Mouse (Mus musculus) ovary, postnatal 14 days (tissue): ENCODE measurements around the gene Il2ra.

Experiments
- DNase-seq: peaks from one replicate; pipeline ENCODE4 v3.0.0; 2022; ENCODE audit warnings: low spot score

Il2ra gene

GRCm38 (mm10) chr2:11653330-11653729 is 10.7 kb downstream of the Il2ra start:
- no peak for DNase-seq

DNA sequence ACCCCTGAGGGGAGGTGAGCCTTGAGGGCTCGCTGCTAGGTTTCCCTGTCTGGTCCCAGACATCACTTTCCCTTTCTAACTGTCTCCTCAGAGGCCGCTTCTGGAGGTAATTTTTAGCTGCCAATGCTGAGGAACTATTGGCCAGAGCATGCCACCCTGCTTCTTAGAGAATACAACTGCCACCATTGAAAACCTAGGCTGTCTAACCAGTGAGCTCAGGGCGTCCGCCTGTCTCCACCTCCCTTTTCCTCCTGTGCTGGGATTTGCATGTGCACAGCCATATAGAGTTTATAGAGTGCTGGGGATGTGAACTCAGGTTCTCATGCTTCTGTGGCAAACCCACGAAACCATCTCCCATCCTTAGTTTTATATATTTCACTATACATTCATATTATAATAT is 11.2 kb downstream of the Il2ra start:
- no peak for DNase-seq

DNA sequence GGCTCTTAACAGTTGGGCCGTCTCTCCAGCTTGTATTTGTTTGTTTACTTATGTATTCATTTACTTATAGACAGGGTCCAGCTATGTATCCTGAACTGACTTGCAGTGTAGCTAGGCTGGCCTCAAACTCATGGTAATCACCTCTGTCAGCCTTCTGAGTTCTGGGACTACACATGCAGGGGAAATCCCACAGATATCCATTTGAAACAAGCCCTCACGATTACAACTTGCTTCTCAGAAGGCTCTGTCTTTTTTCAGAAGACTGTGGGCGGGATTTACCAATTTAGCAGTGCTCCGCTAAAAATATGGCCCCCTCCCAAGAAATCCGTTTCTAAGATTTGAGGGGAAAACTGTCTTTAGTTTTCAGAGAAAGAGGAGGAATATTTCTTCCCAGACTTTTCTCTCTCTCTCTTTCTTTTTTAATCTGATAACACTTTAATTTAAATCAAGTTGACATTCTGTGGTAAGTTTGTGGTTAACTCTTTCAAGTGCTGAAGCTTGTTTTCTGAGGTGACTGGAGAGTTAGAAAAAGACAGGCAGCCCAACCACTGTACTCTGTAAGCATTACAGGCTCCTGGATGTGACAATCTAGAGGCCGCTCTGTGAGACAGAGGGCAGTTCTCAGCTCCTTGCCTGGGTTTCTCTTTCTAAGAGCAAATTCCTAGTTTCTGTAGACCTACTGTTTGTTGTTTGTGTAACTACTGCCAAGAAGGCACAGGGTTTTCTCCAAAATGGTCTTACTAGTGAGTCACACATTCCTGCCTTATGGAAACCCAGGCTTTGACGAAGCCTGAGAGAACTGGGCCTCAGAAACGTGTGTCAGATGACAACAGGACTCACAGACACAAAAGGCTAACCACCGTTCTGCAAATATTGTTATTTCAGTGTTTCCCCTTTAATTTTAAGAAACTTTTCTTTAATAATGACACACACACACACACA is 12.7 kb downstream of the Il2ra start:
- DNase-seq = no peak

GRCm38 (mm10) chr2:11657581-11657980 is 15.0 kb downstream of the Il2ra start:
- no peak for DNase-seq

DNA sequence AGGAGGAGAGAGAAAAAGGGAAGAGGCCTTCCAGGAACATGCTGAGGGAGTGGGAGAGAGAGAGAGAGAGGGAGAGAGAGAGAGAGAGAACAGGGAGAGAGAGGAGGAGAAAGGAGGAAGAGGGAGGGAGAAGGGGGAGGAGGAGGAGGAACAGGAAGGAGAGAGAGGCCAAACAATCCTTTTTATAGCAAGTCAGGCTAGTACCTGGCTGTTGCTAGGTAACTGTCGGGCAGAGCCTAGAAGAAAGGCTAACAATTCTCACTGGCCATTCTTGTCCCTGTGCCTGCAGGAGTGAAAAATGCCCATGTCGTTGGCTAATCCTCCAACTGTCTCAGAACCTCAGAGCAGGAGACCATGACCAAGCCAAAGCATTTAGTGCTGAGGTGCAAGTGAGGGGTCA is 16.7 kb downstream of the Il2ra start:
- DNase-seq = no peak

DNA sequence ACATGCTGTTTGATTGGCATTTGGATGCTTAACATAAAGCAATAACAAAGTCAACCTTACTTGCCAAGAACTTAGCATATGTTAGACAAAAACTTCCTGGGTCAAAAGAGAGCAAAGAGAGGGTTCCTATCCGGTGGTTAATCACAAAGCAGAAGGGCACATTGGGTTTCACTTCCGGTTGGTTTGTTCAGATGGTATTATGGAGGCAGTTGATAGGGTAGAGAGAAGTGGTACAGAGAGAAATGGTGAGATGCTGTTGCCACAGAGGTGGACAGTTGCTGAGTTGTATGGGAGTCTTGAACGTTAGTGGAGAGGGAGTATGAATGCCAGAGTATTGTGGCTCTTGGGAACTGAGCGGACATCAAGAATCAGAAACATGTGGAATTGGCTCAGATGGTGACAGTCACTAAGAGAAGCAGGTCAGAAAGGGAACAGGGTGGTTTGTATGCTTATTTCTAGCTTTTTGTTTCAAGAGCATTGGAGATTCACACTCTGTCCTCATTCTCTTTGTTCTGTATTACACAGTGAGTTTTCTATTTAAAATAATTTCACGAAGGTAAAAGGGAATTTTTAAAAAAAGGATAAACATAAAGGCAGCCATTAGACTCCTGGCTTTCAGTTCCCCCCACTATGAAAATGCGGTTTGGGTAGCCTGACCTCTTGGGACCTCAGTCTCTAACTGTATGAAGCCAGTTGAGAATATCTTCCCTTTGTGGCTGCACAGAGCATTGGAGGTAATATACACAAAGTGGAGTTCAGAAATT is 19.7 kb downstream of the Il2ra start:
- no peak for DNase-seq

GRCm38 (mm10) chr2:11662907-11663230 is 20.3 kb downstream of the Il2ra start:
- DNase-seq = no peak

GRCm38 (mm10) chr2:11663961-11664360 is 21.4 kb downstream of the Il2ra start:
- DNase-seq = peak; percentile 67

GRCm38 (mm10) chr2:11664367-11664766 is 21.8 kb downstream of the Il2ra start:
- peak; percentile 18 for DNase-seq

DNA sequence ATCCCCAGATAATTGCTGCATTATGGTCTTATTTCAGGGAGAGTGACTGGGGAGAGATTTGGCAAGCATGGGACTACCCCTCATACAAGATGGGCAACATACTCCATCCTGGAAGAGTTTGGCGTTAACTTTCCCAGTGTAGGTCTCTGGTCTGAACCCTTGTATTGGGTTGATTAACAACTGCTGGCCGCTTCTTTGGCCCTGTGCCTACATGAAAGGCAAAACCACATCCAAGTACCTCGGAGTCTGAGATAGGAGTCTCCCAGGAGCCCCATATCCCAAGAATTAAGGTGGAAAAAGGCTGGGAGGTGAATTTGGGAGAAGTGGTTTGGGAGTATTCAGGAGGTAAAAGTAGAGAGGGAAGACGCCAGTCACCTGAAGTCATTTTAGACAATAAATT is 22.2 kb downstream of the Il2ra start:
- no peak for DNase-seq

GRCm38 (mm10) chr2:11665326-11665725 is 22.7 kb downstream of the Il2ra start:
- no peak for DNase-seq

DNA sequence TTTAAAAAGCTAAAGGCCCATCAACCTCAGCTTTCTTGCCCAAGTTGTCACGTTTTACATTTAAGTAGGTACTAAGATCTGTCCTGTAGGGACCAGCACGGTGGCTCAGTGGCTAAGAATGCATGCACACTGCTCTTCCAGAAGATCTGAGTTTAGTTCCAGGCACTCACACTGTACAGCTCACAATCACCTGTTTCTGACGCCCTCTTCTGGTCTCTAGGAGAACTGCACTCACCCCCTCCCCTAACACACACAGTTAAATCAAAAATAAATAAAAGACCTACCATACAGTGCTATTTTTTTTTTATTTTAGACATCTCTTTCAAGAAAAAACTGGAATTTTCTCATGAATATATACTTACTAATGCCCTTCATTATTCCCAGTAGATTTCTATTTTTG is 29.5 kb downstream of the Il2ra start:
- no peak for DNase-seq

DNA sequence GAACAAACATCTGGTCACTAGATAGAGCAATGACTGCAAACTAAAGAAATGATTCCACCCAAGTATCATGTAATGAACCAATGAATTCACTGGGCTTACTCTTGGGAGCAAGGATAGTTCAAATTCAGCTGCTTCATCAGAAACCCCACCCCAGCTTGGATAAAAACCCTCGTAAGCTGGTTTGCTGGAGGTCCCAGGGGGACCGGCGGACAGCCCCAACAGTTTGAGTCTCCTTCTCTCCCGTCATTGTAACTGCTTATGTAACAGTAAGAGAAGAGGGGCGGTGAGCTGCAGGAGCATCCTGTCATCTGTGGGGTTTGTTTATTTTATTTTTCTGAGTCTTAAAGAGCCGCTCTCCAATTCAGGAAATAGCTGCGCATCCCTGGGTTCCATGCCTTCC is 37.0 kb downstream of the Il2ra start:
- no peak for DNase-seq

GRCm38 (mm10) chr2:11682712-11683111 is 40.1 kb downstream of the Il2ra start:
- DNase-seq = no peak

GRCm38 (mm10) chr2:11686512-11686911 is 43.9 kb downstream of the Il2ra start:
- DNase-seq = no peak

DNA sequence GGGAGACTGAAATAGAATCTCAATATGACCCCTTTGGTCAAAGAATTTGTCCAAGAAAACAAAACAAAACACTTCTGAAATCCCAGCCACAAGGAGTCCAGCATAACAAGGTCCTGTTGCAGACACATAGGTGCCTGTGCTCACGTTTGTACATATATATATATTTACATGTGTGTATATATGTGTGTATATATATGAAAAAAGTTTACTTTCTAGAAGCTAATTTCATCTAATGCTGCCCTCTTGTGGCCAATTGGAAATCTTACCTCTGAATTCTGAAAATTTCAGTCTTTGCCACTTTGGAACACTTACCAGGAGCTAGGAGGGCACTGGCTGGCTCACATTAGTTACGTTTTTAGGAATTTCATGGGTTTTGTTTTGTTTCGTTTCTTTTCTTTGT is 44.8 kb downstream of the Il2ra start:
- no peak for DNase-seq

DNA sequence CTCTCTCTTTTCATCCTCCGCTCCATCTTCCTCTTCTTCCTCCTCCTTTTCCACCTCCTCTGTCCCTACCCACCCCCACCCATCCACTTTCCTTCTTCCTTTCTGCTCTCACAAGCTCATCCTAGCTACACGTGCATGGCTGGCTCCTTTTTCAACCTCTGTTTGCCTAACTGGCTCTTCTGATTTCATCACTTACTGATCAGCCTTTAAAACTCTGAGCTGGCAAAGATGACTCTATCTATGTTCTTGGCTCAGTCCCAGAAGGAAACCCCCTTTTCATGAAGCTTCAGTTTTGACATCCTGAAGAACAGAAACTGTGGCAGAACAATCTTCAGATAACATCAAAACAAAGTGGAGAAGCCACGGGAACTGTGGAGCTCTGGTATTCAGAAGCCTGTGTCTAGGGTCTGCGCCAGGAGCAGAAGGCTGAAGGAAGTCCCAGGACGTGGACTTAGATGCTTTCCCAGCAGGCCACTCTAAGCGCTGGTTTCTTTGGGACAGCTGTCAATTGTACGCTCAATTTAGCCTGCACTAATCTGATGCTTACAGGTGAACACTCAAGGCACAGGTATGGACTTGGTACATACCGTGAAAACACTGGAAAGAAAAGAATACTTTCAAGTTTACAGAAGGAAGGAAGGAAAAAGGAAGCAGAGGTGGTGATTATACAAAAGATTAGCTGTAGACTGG is 47.7 kb downstream of the Il2ra start:
- DNase-seq = no peak

DNA sequence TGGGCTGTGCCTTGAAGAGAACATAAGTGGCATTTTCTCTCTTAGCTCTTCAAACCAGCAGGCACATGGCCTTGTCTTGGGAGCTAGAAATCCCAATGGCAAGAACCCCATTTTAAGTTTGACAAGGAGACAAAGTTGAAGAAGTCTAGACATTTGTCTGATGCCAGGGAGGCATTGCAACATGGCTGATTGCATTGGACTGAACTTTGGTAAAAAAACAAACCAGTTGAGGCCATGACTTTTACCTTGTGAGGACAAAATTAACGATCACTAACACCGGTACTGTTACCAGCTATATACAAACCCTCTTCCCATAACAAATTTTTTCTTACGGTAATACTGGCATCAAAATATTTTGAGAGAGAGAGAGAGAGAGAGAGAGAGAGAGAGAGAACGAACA is 50.7 kb downstream of the Il2ra start:
- DNase-seq = no peak

DNA sequence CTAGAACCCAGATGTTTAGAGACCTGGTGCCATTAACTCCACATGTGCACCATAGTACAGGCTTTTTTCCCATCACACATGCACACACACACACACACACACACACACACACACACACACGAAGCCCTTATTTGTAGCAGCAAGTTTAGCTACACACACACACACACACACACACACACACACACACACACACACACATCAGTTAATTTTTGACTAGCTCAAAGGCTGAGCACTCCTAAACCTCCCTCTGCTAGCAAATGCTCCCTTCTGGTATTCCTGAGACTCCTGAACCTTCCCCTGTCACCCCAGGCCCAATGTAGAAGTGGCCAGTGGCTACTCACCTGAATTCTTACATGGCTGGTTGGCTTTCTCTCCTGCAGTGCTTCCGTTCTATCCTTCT is 51.5 kb downstream of the Il2ra start:
- DNase-seq = no peak

- DNase-seq = no peak
These were observed 53.3 kb downstream of the Il2ra start for GRCm38 (mm10) chr2:11695867-11696266.

DNA sequence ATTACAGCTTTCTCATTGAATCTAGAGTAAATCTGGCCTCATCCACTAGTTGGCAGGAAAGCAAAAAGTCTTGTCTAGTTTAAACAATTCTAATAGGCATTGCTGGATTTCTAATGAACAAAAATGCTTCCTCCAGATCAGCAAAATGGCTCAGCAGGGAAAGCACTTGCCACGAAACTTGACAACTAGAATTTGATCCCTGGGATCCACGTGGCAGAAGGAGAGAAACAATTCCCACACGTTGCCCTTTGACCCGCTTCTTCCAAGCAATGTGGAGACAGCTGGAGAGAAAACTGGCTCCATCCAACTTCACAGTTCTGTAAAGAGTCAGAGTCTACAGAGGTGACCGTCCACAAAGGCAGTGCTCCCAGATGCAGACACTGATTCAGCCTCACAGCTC is 56.4 kb downstream of the Il2ra start:
- no peak for DNase-seq

GRCm38 (mm10) chr2:11699905-11700304 is 57.3 kb downstream of the Il2ra start:
- no peak for DNase-seq
